9 mouse cellular contexts compared by ENCODE assay signal in genomic region chr3:118428523-118428922, GRCm38 (mm10).
A peak's percentile ranks its signal among the peaks of the same experiment; 100 is the strongest.
DNase-seq lines count a peak whose midpoint lies in the region; ATAC-seq and TF ChIP-seq lines count a peak whose summit lies in the region.
"Had no signal": no experiment of that assay in that cellular context is flagged by ENCODE, and none has a peak within 500 bp of the region (broad histone marks: within the 10 kb centered on the region; RNA-seq: fewer than 3 reads in every experiment).

No protein-coding gene starts in this region.

- H3K9me3 ChIP-seq in forebrain, embryonic 11.5 days (ENCODE audit: control insufficient read depth, low read length), result no peaks in the 10 kb centered on the region
- H3K9me3 ChIP-seq in forebrain, embryonic 12.5 days, result no peaks in the 10 kb centered on the region
- H3K9me3 ChIP-seq in neural tube, embryonic 15.5 days (replicated peaks), result no peaks in the 10 kb centered on the region
- H3K9me3 ChIP-seq in liver, postnatal 0 days (ENCODE audit: low read length), result no peaks in the 10 kb centered on the region

- H3K4me2 ChIP-seq in forebrain, embryonic 11.5 days (ENCODE audit: low read depth, low read length, severe bottlenecking), result no peak overlapping the region
- H3K4me2 ChIP-seq in forebrain, embryonic 12.5 days, result no peak overlapping the region
- H3K4me2 ChIP-seq in neural tube, embryonic 15.5 days, result no peak overlapping the region
- no peak overlapping the region for H3K4me2 ChIP-seq in liver, postnatal 0 days (ENCODE audit: low read depth, low read length)

- H3K36me3 ChIP-seq in forebrain, embryonic 11.5 days (ENCODE audit: control insufficient read depth, insufficient read depth, low read length), result no peaks in the 10 kb centered on the region
- no peaks in the 10 kb centered on the region for H3K36me3 ChIP-seq in forebrain, embryonic 12.5 days (replicated peaks)
- no peaks in the 10 kb centered on the region for H3K36me3 ChIP-seq in neural tube, embryonic 15.5 days
- no peaks in the 10 kb centered on the region for H3K36me3 ChIP-seq in liver, postnatal 0 days (replicated peaks; ENCODE audit: insufficient read depth, low read length)
- H3K36me3 ChIP-seq: G1E had no signal

- DNase-seq in forebrain, embryonic 11.5 days (ENCODE audit: low spot score), result peak; percentile 77
- DNase-seq in neural tube, embryonic 10.5 days (ENCODE audit: extremely low spot score, low spot score), result peak; percentile 59
- DNase-seq in cerebellum, adult 9-11 months, result peak; percentile 45
- DNase-seq in induced T-regulatory cell, adult 2 months (ENCODE audit: low read depth), result peak; percentile 3
- DNase-seq in liver, postnatal 0 days, result peak; percentile 55
- no peak for DNase-seq in B cell, adult 2 months

- H3K9ac ChIP-seq in forebrain, embryonic 11.5 days (ENCODE audit: low read length), result no peak overlapping the region
- H3K9ac ChIP-seq in forebrain, embryonic 12.5 days, result no peak overlapping the region
- H3K9ac ChIP-seq in neural tube, embryonic 15.5 days (replicated peaks), result no peak overlapping the region
- H3K9ac ChIP-seq in liver, postnatal 0 days (replicated peaks), result no peak overlapping the region

- no peak for TF ChIP-seq EP300 in liver, postnatal 0 days (IDR thresholded peaks at IDR 0.05; ENCODE audit: low read depth)

- H3K27me3 ChIP-seq in forebrain, embryonic 11.5 days (ENCODE audit: control insufficient read depth, insufficient read depth, low read length), result peaks cover 13% of the 10 kb centered on the region; the same call in 1 of the 2 replicates
- H3K27me3 ChIP-seq in forebrain, embryonic 12.5 days, result peaks cover 16% of the 10 kb centered on the region
- H3K27me3 ChIP-seq in neural tube, embryonic 15.5 days (replicated peaks), result no peaks in the 10 kb centered on the region
- H3K27me3 ChIP-seq in liver, postnatal 0 days (ENCODE audit: insufficient read depth, low read length), result peaks cover 25% of the 10 kb centered on the region

- 7% methylated on average over 5 of the region's 5 CpGs for WGBS in forebrain, embryonic 11.5 days
- WGBS in forebrain, embryonic 12.5 days, result 4% methylated on average over 5 of the region's 5 CpGs
- WGBS in neural tube, embryonic 15.5 days, result 3% methylated on average over 5 of the region's 5 CpGs
- WGBS in liver, postnatal 0 days (ENCODE audit: insufficient replicate concordance), result 1% methylated on average over 5 of the region's 5 CpGs

- H3K27ac ChIP-seq in forebrain, embryonic 11.5 days (ENCODE audit: low read depth, low read length), result no peak overlapping the region
- H3K27ac ChIP-seq in forebrain, embryonic 12.5 days, result no peak overlapping the region
- H3K27ac ChIP-seq in neural tube, embryonic 15.5 days (replicated peaks), result no peak overlapping the region
- no peak overlapping the region for H3K27ac ChIP-seq in liver, postnatal 0 days (ENCODE audit: low read depth)

- TF ChIP-seq CTCF in liver, postnatal 0 days (IDR thresholded peaks at IDR 0.05; ENCODE audit: low read depth), result peak; percentile 75

- ATAC-seq in forebrain, embryonic 11.5 days (replicated peaks; ENCODE audit: low FRiP score), result no peak
- no peak for ATAC-seq in forebrain, embryonic 12.5 days (ENCODE audit: low FRiP score)
- no peak for ATAC-seq in neural tube, embryonic 15.5 days (ENCODE audit: low FRiP score)
- no peak for ATAC-seq in liver, postnatal 0 days

- H3K4me3 ChIP-seq in forebrain, embryonic 11.5 days (ENCODE audit: low read depth, low read length), result no peak overlapping the region
- no peak overlapping the region for H3K4me3 ChIP-seq in forebrain, embryonic 12.5 days (replicated peaks)
- no peak overlapping the region for H3K4me3 ChIP-seq in neural tube, embryonic 15.5 days (replicated peaks)
- H3K4me3 ChIP-seq in liver, postnatal 0 days (ENCODE audit: low read depth, low read length), result no peak overlapping the region

- peaks cover 2% of the 10 kb centered on the region; the same call in 1 of the 2 replicates for H3K4me1 ChIP-seq in forebrain, embryonic 11.5 days (replicated peaks; ENCODE audit: control insufficient read depth, insufficient read depth, low read length)
- H3K4me1 ChIP-seq in forebrain, embryonic 12.5 days, result peaks cover 17% of the 10 kb centered on the region
- H3K4me1 ChIP-seq in neural tube, embryonic 15.5 days, result peaks cover 11% of the 10 kb centered on the region
- H3K4me1 ChIP-seq in liver, postnatal 0 days (ENCODE audit: insufficient read depth), result no peaks in the 10 kb centered on the region; the same call in 1 of the 2 replicates

Comparison
In these comparisons a context has a peak if more than half of its experiments do, and no peak if none do; other contexts are left out.
1. DNase-seq: peak in forebrain, embryonic 11.5 days (single experiment), neural tube, embryonic 10.5 days (single experiment), cerebellum, adult 9-11 months (single experiment), induced T-regulatory cell, adult 2 months (single experiment) and liver, postnatal 0 days (single experiment); none in B cell, adult 2 months (0 of 2).